20 mouse cellular contexts compared by ENCODE assay signal in the genomic region with DNA sequence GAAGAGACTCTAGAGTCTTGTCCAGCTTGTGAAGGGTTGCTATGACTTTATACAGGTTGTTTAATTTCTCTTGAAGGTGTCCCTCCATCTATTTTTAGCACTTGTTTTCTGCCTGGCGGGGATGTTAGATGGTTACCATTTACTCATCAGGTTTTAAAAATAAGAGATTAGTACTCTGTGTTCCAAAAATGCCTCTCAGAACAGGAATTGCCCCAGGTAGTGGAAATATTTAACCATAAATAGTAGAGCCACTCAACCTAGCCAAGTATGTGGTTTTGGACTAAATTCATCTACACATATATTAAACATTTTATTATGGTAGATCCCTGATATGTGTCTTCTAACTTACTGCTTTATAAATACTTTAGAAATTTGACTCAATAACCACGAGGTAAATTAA.
A peak's percentile ranks its signal among the peaks of the same experiment; 100 is the strongest.
DNase-seq lines count a peak whose midpoint lies in the region; ATAC-seq and TF ChIP-seq lines count a peak whose summit lies in the region.
"Had no signal": no experiment of that assay in that cellular context is flagged by ENCODE, and none has a peak within 500 bp of the region (broad histone marks: within the 10 kb centered on the region; RNA-seq: fewer than 3 reads in every experiment).

No protein-coding gene starts in this region.

- no peaks in the 10 kb centered on the region for H3K4me1 ChIP-seq in embryonic facial prominence, embryonic 14.5 days (ENCODE audit: control insufficient read depth, insufficient read depth, low read length)
- H3K4me1 ChIP-seq in embryonic facial prominence, embryonic 10.5 days: no peaks in the 10 kb centered on the region
- H3K4me1 ChIP-seq in kidney, embryonic 16.5 days (ENCODE audit: insufficient read depth, low read length): no peaks in the 10 kb centered on the region
- no peaks in the 10 kb centered on the region for H3K4me1 ChIP-seq in kidney, embryonic 14.5 days (ENCODE audit: control insufficient read depth, insufficient read depth, low read length)
- H3K4me1 ChIP-seq in intestine, postnatal 0 days (replicated peaks; ENCODE audit: control insufficient read depth, insufficient read depth, low read length): no peaks in the 10 kb centered on the region
- H3K4me1 ChIP-seq: embryonic facial prominence, embryonic 12.5 days; forebrain, embryonic 10.5 days; forebrain, embryonic 13.5 days; hindbrain, embryonic 12.5 days; hindbrain, embryonic 15.5 days had no signal

- H3K4me2 ChIP-seq in embryonic facial prominence, embryonic 14.5 days (ENCODE audit: low read depth, low read length): no peak overlapping the region
- no peak overlapping the region for H3K4me2 ChIP-seq in kidney, embryonic 16.5 days (replicated peaks; ENCODE audit: low read depth, low read length)
- H3K4me2 ChIP-seq in kidney, embryonic 14.5 days (replicated peaks; ENCODE audit: low read depth, low read length): no peak overlapping the region
- no peak overlapping the region for H3K4me2 ChIP-seq in intestine, postnatal 0 days (replicated peaks; ENCODE audit: low read depth)
- H3K4me2 ChIP-seq: embryonic facial prominence, embryonic 12.5 days; forebrain, embryonic 13.5 days; heart, embryonic 11.5 days; hindbrain, embryonic 12.5 days; hindbrain, embryonic 15.5 days had no signal

- H3K36me3 ChIP-seq in embryonic facial prominence, embryonic 14.5 days (ENCODE audit: control insufficient read depth, insufficient read depth, low read length): no peaks in the 10 kb centered on the region
- no peaks in the 10 kb centered on the region for H3K36me3 ChIP-seq in embryonic facial prominence, embryonic 10.5 days (replicated peaks)
- H3K36me3 ChIP-seq in kidney, embryonic 16.5 days (ENCODE audit: insufficient read depth, low read length): no peaks in the 10 kb centered on the region
- H3K36me3 ChIP-seq in kidney, embryonic 14.5 days (ENCODE audit: control insufficient read depth, insufficient read depth, low read length): no peaks in the 10 kb centered on the region
- H3K36me3 ChIP-seq in intestine, postnatal 0 days (ENCODE audit: control insufficient read depth, insufficient read depth): no peaks in the 10 kb centered on the region
- H3K36me3 ChIP-seq: embryonic facial prominence, embryonic 12.5 days; forebrain, embryonic 10.5 days; hindbrain, embryonic 12.5 days; hindbrain, embryonic 15.5 days had no signal

- H3K27ac ChIP-seq in embryonic facial prominence, embryonic 14.5 days (replicated peaks; ENCODE audit: low read depth, low read length): no peak overlapping the region
- no peak overlapping the region for H3K27ac ChIP-seq in embryonic facial prominence, embryonic 10.5 days (replicated peaks)
- no peak overlapping the region for H3K27ac ChIP-seq in kidney, embryonic 16.5 days (ENCODE audit: low read length)
- H3K27ac ChIP-seq in kidney, embryonic 14.5 days (ENCODE audit: low read depth, low read length): no peak overlapping the region
- H3K27ac ChIP-seq in intestine, postnatal 0 days (ENCODE audit: low read depth, low read length): no peak overlapping the region
- H3K27ac ChIP-seq: embryonic facial prominence, embryonic 12.5 days; forebrain, embryonic 10.5 days; forebrain, embryonic 13.5 days; hindbrain, embryonic 12.5 days; hindbrain, embryonic 15.5 days had no signal

- no peaks in the 10 kb centered on the region for H3K27me3 ChIP-seq in embryonic facial prominence, embryonic 14.5 days (replicated peaks; ENCODE audit: control insufficient read depth, insufficient read depth, low read length)
- no peaks in the 10 kb centered on the region for H3K27me3 ChIP-seq in embryonic facial prominence, embryonic 10.5 days (replicated peaks; ENCODE audit: low read depth, poor library complexity, severe bottlenecking)
- H3K27me3 ChIP-seq in kidney, embryonic 16.5 days (ENCODE audit: insufficient read depth, low read length): no peaks in the 10 kb centered on the region
- no peaks in the 10 kb centered on the region for H3K27me3 ChIP-seq in kidney, embryonic 14.5 days (ENCODE audit: control insufficient read depth, insufficient read depth, low read length)
- no peaks in the 10 kb centered on the region for H3K27me3 ChIP-seq in intestine, postnatal 0 days (replicated peaks; ENCODE audit: control insufficient read depth, insufficient read depth, low read length)
- H3K27me3 ChIP-seq: embryonic facial prominence, embryonic 12.5 days; forebrain, embryonic 13.5 days; hindbrain, embryonic 12.5 days; hindbrain, embryonic 15.5 days had no signal

- 60% methylated on average over 2 of the region's 2 CpGs for WGBS in embryonic facial prominence, embryonic 14.5 days
- WGBS in embryonic facial prominence, embryonic 10.5 days: 69% methylated on average over 2 of the region's 2 CpGs
- WGBS in kidney, embryonic 16.5 days: 35% methylated on average over 2 of the region's 2 CpGs
- 58% methylated on average over 2 of the region's 2 CpGs for WGBS in kidney, embryonic 14.5 days
- WGBS in intestine, postnatal 0 days: 75% methylated on average over 2 of the region's 2 CpGs

- no peaks in the 10 kb centered on the region for H3K9me3 ChIP-seq in embryonic facial prominence, embryonic 14.5 days (ENCODE audit: control insufficient read depth, low read length)
- no peaks in the 10 kb centered on the region for H3K9me3 ChIP-seq in embryonic facial prominence, embryonic 10.5 days
- H3K9me3 ChIP-seq in kidney, embryonic 16.5 days (ENCODE audit: low read length): no peaks in the 10 kb centered on the region
- H3K9me3 ChIP-seq in kidney, embryonic 14.5 days (ENCODE audit: control insufficient read depth, low read length): no peaks in the 10 kb centered on the region
- no peaks in the 10 kb centered on the region for H3K9me3 ChIP-seq in intestine, postnatal 0 days (ENCODE audit: control insufficient read depth)
- H3K9me3 ChIP-seq: embryonic facial prominence, embryonic 12.5 days; forebrain, embryonic 10.5 days; forebrain, embryonic 13.5 days; hindbrain, embryonic 12.5 days; hindbrain, embryonic 15.5 days had no signal

- H3K4me3 ChIP-seq in embryonic facial prominence, embryonic 14.5 days (ENCODE audit: low read depth, low read length): no peak overlapping the region
- no peak overlapping the region for H3K4me3 ChIP-seq in embryonic facial prominence, embryonic 10.5 days
- no peak overlapping the region for H3K4me3 ChIP-seq in kidney, embryonic 16.5 days (ENCODE audit: low read length)
- no peak overlapping the region for H3K4me3 ChIP-seq in kidney, embryonic 14.5 days (ENCODE audit: low read length)
- no peak overlapping the region for H3K4me3 ChIP-seq in intestine, postnatal 0 days (ENCODE audit: low read depth, low read length)
- H3K4me3 ChIP-seq: embryonic facial prominence, embryonic 12.5 days; erythroblast, embryonic 14.5 days; forebrain, embryonic 10.5 days; forebrain, embryonic 13.5 days; hindbrain, embryonic 12.5 days; hindbrain, embryonic 15.5 days had no signal

- DNase-seq in embryonic facial prominence, embryonic 14.5 days (ENCODE audit: low spot score): peak; percentile 41
- no peak for DNase-seq in embryonic facial prominence, embryonic 10.5 days (ENCODE audit: low spot score)
- peak; percentile 15 to 57 for DNase-seq in kidney, adult 8-10 months
- DNase-seq in kidney, postnatal 25 days: peak; percentile 13 to 44
- no peak for DNase-seq in urinary bladder, postnatal 25 days (ENCODE audit: low spot score)
- DNase-seq: adrenal gland, postnatal 10 days; cerebellum, adult 9-10 months; gastrocnemius, postnatal 10 days; gastrocnemius, postnatal 36 days had no signal

- no peak overlapping the region for H3K9ac ChIP-seq in embryonic facial prominence, embryonic 14.5 days (ENCODE audit: low read depth, low read length)
- H3K9ac ChIP-seq in kidney, embryonic 16.5 days (replicated peaks; ENCODE audit: low read length): no peak overlapping the region
- H3K9ac ChIP-seq in kidney, embryonic 14.5 days (ENCODE audit: low read depth, low read length): no peak overlapping the region
- no peak overlapping the region for H3K9ac ChIP-seq in intestine, postnatal 0 days (ENCODE audit: low read depth, low read length)
- H3K9ac ChIP-seq: embryonic facial prominence, embryonic 12.5 days; forebrain, embryonic 13.5 days; hindbrain, embryonic 12.5 days; hindbrain, embryonic 15.5 days had no signal

- no peak for TF ChIP-seq CTCF in intestine, postnatal 0 days (IDR thresholded peaks at IDR 0.05; ENCODE audit: low read depth)

- no peak for ATAC-seq in embryonic facial prominence, embryonic 14.5 days (ENCODE audit: low read depth)
- ATAC-seq in kidney, embryonic 16.5 days (ENCODE audit: low FRiP score, low TSS enrichment): no peak
- ATAC-seq in kidney, embryonic 14.5 days (ENCODE audit: low FRiP score, low TSS enrichment): no peak
- ATAC-seq in intestine, postnatal 0 days: no peak
- ATAC-seq: forebrain, embryonic 13.5 days; forebrain, embryonic 16.5 days had no signal

Comparison
In these comparisons a context has a peak if more than half of its experiments do, and no peak if none do; other contexts are left out.
1. DNase-seq: peak in embryonic facial prominence, embryonic 14.5 days (single experiment), kidney, adult 8-10 months (2 of 2) and kidney, postnatal 25 days (2 of 2); none in embryonic facial prominence, embryonic 10.5 days (single experiment) and urinary bladder, postnatal 25 days (single experiment).